Mouse (Mus musculus): Measurements from ENCODE around the gene 0610037L13Rik.

GRCm38 (mm10) chr4:107910020-107910419 lies 20.4 kb downstream of the 0610037L13Rik start:
- TF ChIP-seq CTCF (IDR thresholded peaks at IDR 0.05; ENCODE audit: borderline replicate concordance, insufficient read depth, low read depth, low read length) (no peak), POLR2A (IDR thresholded peaks at IDR 0.05; ENCODE audit: borderline replicate concordance, insufficient read depth, low read length) (no peak)
